Mouse (Mus musculus) hindbrain, embryonic 13.5 days (tissue): Measurements from ENCODE around the gene Zmiz1. TPM values are rescaled to one million over a fixed set of nuclear protein-coding genes. Genes with fewer than 3 reads are reported as not detected.

Experiments used
- ATAC-seq: fragments of 200-750 bp; cut with Nextera tagmentation; 2 replicates; pipeline ENCODE4 v1.8.0; 2017; ENCODE audit warnings: moderate TSS enrichment; ENCODE audit not compliant: low FRiP score
- H3K27ac ChIP-seq: fragments of 300-500 bp; sonication (generic); 2 replicates; pipeline ENCODE4 v1.5.1; 2015; ENCODE audit warnings: inconsistent platforms, mild to moderate bottlenecking, moderate library complexity
- H3K27me3 ChIP-seq: fragments of 300-500 bp; sonication (generic); 2 replicates; pipeline ENCODE4 v1.6.1; 2015; ENCODE audit warnings: mild to moderate bottlenecking, inconsistent platforms
- H3K36me3 ChIP-seq: fragments of 300-500 bp; sonication (generic); 2 replicates; pipeline ENCODE4 v1.6.1; 2015; ENCODE audit warnings: mild to moderate bottlenecking, inconsistent platforms
- H3K4me1 ChIP-seq: fragments of 300-500 bp; sonication (generic); replicated peaks from 2 replicates; pipeline ENCODE4 v1.6.1; 2015; ENCODE audit warnings: inconsistent platforms
- H3K4me2 ChIP-seq: fragments of 300-500 bp; sonication (generic); 2 replicates; pipeline ENCODE4 v1.6.1; 2015; ENCODE audit warnings: inconsistent platforms, mild to moderate bottlenecking, moderate library complexity
- H3K4me3 ChIP-seq: fragments of 300-500 bp; sonication (generic); 2 replicates; pipeline ENCODE4 v1.5.1; 2015; ENCODE audit warnings: mild to moderate bottlenecking, inconsistent platforms
- H3K9ac ChIP-seq: fragments of 300-500 bp; sonication (generic); 2 replicates; pipeline ENCODE4 v1.6.1; 2015; ENCODE audit warnings: mild to moderate bottlenecking, inconsistent platforms
- H3K9me3 ChIP-seq: fragments of 300-500 bp; sonication (generic); 2 replicates; pipeline ENCODE4 v1.6.1; 2016; ENCODE audit warnings: inconsistent platforms
- WGBS: fragments of 180-500 bp; shearing (Covaris S2); methylation state at CpG from one replicate; pipeline ENCODE4 v1.1.7; 2015; 5-methylcytosine and 5-hydroxymethylcytosine counted together
- polyA plus RNA-seq: library from polyadenylated mRNA; unstranded; fragments of >200 nt; fragmentation: Nextera tagmentation; extraction: Ambion mirVana; gene quantifications from 2 replicates; pipeline ENCODE4 v1.2.1, GENCODE M21; 2015

Zmiz1 gene
- polyA plus RNA-seq, 1 experiment from 2014 or later: 58.5 TPM

DNA sequence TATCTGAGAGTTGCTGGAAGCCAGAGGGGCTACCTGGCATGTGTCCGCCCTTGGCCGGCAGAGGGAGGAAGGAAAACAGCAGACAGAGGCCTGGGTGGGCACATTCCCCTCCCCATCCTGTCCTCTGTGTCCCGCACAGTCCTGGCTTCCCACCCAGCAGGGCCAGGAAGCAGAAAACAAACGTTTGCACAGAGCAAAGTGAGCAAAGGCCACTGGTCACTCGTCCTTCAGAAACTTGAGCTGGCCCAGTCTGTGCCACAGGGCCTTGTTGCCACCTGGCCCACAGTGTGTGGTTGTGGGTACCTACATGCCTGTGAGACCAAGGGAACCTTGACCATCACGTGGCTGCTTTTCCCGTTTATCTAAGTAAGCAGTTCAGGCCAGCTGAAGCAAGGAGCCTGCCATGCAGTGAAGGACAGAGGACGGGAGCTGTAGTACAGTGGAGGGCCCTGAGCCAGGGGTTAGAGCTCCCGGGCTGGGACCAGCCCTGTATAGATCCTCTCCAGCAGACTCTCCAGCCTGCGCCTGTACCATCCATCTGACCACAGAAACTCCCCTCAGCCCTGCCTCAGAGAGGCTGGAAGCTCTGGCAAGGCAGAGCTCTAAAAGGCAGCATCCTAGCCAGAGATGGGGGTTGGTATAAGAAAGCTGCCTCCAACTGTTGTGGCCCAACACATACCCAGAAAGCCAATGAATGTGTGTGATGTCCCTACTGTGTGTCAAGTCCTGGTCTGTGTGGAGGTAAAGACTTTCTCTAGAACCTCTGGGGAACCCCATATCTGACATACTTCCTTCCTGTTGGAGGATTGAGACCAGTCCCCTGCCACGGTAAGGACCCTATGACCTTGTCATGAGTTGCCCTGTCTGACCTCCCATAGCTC lies 64.5 kb downstream of the Zmiz1 start:
- 74% methylated on average over 11 of the region's 11 CpGs for WGBS
- no peak for ATAC-seq
- Histone ChIP-seq H3K4me1 (peaks cover 78% of the 10 kb centered on the region), H3K4me3 (no peak overlapping the region), H3K9me3 (no peaks in the 10 kb centered on the region), H3K36me3 (0 out of 2 replicates have a peak, but pooled peaks cover 1% of the 10 kb centered on the region), H3K27ac (peak overlapping the region; percentile 71; the same call in 1 of the 2 replicates), H3K27me3 (no peaks in the 10 kb centered on the region), H3K9ac (peak overlapping the region; percentile 24; the same call in 1 of the 2 replicates), H3K4me2 (no peak overlapping the region)

DNA sequence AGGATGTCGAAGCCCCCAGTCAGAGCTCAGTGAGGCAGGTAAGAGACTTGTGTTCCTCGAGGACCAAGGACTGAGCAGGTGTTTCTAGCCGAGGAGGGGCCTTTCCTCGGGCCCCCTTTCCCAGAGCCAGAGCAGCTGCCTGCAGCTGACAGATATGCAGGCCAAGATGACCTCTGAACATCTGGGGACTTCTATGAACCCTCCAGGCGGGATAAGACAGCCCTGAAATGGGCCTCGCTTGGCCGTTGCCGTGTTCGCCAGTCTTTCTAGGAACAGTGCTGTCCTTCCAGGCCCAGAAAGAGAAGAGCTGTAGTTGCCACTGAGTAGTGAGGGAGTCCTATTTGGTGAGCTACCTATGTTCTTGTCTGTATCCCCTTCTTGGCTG lies 65.1 kb downstream of the Zmiz1 start:
- peaks cover 73% of the 10 kb centered on the region for H3K4me1 ChIP-seq
- no peaks in the 10 kb centered on the region for H3K27me3 ChIP-seq
- no peak overlapping the region for H3K4me2 ChIP-seq
- no peaks in the 10 kb centered on the region for H3K9me3 ChIP-seq
- no peak overlapping the region for H3K9ac ChIP-seq
- no peak for ATAC-seq
- H3K27ac ChIP-seq: peak overlapping the region; percentile 52
- no peak overlapping the region for H3K4me3 ChIP-seq
- peaks cover 8% of the 10 kb centered on the region; the same call in 1 of the 2 replicates for H3K36me3 ChIP-seq
- WGBS: 82% methylated on average over 9 of the region's 9 CpGs

DNA sequence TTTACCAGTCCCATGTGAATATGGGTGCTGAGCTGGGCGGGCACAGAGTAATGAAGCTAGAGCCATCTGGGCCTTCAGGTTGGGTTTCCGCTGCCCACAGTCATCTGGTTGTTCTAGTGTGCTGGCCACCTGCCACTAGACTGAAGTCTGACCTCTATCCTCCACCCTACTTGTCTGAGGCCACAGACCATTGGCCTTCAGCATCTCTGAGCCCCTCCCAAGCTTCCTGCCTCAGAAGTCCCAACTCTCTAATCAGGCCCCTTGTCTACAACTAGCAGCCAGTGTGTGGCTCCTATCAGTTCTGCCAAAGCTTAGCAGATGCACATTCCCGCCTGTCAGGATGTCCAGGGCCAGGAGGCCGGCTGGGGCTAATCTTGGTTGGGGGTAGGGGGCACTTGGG lies 65.9 kb downstream of the Zmiz1 start:
- Histone ChIP-seq H3K4me2 (no peak overlapping the region), H3K36me3 (peaks cover 8% of the 10 kb centered on the region; the same call in 1 of the 2 replicates), H3K4me1 (peaks cover 65% of the 10 kb centered on the region), H3K4me3 (no peak overlapping the region), H3K27ac (peak overlapping the region; percentile 52; the same call in 1 of the 2 replicates), H3K9ac (no peak overlapping the region), H3K9me3 (no peaks in the 10 kb centered on the region), H3K27me3 (no peaks in the 10 kb centered on the region)
- no peak for ATAC-seq
- WGBS: 68% methylated on average over 4 of the region's 4 CpGs

DNA sequence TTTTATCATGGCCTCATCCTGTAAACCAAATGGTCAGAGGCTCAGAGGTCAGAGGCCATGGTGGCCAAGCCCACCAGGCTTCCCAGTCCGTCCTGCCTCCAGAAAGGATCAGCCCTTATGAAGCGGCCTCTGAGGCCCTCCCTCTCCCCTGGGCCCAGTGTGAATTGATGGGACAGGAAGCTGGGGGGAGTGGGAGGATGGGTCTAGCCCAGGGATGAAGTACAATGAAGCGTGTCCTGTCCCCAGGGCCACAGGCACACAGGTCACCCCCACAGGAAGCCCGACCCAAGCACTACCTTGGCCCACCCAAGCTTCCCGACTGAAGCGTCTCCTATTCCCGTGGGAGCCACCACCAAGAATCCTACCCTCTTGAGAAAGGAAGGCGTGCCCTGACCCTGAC lies 66.7 kb downstream of the Zmiz1 start:
- H3K4me2 ChIP-seq: no peak overlapping the region
- H3K9ac ChIP-seq: no peak overlapping the region
- H3K27ac ChIP-seq: peak overlapping the region; percentile 37; the same call in 1 of the 2 replicates
- WGBS: 56% methylated on average over 8 of the region's 8 CpGs
- H3K27me3 ChIP-seq: no peaks in the 10 kb centered on the region
- ATAC-seq: no peak
- peaks cover 64% of the 10 kb centered on the region for H3K4me1 ChIP-seq
- no peak overlapping the region for H3K4me3 ChIP-seq
- H3K9me3 ChIP-seq: no peaks in the 10 kb centered on the region
- peaks cover 8% of the 10 kb centered on the region; the same call in 1 of the 2 replicates for H3K36me3 ChIP-seq

DNA sequence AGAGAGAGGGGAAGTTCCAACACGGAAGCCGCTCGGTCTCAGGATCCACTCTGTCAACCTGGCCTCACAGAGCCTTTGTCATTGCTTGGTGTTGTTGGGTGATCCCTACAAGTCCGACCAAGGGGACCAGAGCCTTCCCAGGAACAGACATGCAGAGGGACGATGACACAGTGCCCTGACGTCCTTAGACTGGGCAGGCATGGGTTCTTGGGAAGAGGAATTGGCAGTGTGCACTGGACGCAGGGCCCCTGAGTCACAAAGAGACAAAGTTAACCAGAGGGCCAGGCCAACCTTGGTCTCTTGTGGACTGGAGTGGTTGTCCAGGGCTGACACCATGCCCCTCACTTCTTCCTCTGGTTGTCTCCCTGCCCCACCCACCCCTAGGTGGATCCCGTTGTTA lies 67.9 kb downstream of the Zmiz1 start:
- Histone ChIP-seq H3K36me3 (peaks cover 8% of the 10 kb centered on the region; the same call in 1 of the 2 replicates), H3K9me3 (no peaks in the 10 kb centered on the region), H3K27me3 (no peaks in the 10 kb centered on the region), H3K4me3 (no peak overlapping the region), H3K4me1 (peaks cover 61% of the 10 kb centered on the region), H3K4me2 (no peak overlapping the region), H3K27ac (no peak overlapping the region), H3K9ac (no peak overlapping the region)
- 88% methylated on average over 7 of the region's 8 CpGs for WGBS
- no peak for ATAC-seq

DNA sequence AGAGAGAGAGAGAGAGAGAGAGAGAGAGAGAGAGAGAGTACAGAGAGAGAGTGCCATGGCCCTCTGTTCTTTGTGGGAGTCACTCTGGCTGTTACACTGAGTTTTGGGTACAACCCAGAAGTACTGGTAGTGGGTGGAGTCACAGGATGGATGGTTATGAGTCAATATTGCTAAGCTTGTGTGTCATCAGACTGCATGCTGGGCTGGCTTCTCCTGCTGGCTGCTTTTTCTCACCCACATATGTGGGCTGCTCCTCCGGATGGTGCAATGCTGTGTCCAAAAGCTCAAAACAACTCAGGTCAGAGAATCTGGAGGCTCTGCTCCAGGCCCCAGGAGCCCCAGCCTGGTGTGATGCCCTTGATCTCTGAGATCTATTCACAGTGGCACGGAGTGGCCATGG lies 68.3 kb downstream of the Zmiz1 start:
- Histone ChIP-seq H3K4me1 (peaks cover 57% of the 10 kb centered on the region), H3K27me3 (no peaks in the 10 kb centered on the region), H3K36me3 (peaks cover 8% of the 10 kb centered on the region; the same call in 1 of the 2 replicates), H3K9ac (no peak overlapping the region), H3K4me2 (no peak overlapping the region), H3K4me3 (no peak overlapping the region), H3K9me3 (no peaks in the 10 kb centered on the region), H3K27ac (no peak overlapping the region)
- no peak for ATAC-seq
- 93% methylated on average over 2 of the region's 2 CpGs for WGBS

DNA sequence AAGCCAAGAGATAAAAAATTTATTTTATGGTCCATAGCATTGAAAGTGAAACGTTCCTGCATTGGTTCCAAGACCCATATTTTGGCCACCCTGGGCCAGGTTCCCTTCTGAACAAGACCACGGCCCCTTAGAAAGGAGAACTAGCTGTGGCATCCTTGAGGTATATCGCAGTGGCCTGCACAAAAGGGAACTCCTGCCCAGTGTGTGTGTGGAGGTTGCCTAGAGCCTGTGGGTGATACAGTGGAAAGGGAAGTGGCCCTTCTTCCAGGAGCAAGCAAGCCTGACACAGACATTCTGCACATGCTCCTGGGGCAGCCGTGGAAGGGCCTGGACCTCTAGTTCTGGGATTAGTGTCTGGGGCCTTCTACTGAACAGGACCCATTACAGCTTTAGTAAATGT lies 71.4 kb downstream of the Zmiz1 start:
- Histone ChIP-seq H3K4me1 (peaks cover 46% of the 10 kb centered on the region), H3K27me3 (no peaks in the 10 kb centered on the region), H3K4me2 (no peak overlapping the region), H3K36me3 (peaks cover 17% of the 10 kb centered on the region; the same call in 1 of the 2 replicates), H3K9me3 (no peaks in the 10 kb centered on the region), H3K27ac (peak overlapping the region; percentile 30; the same call in 1 of the 2 replicates), H3K9ac (no peak overlapping the region), H3K4me3 (no peak overlapping the region)
- 92% methylated on average over 4 of the region's 4 CpGs for WGBS
- ATAC-seq: no peak

DNA sequence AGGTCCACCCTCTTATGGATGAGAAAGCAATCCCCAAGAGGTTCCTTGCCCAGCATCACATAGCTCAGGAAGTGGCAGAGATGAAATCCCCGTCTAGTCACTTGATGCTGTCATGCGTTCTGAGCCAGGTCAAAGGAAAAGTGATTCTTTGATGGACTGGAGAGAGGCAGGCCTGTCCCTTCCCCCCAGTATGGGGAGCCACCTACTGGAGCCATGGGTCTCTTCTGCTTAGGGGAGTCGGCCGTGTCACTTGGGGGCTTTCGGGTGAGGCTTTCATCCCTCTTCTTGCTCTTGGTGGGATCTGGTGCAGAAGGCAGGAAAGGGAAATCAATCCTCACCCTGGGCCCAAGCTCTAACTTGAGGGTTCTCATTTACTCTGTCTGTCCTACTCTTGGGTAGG lies 71.8 kb downstream of the Zmiz1 start:
- no peak overlapping the region for H3K27ac ChIP-seq
- no peak overlapping the region for H3K4me3 ChIP-seq
- peaks cover 45% of the 10 kb centered on the region for H3K4me1 ChIP-seq
- H3K27me3 ChIP-seq: no peaks in the 10 kb centered on the region
- ATAC-seq: no peak
- H3K9me3 ChIP-seq: no peaks in the 10 kb centered on the region
- 81% methylated on average over 5 of the region's 5 CpGs for WGBS
- H3K36me3 ChIP-seq: peaks cover 18% of the 10 kb centered on the region; the same call in 1 of the 2 replicates
- no peak overlapping the region for H3K4me2 ChIP-seq
- H3K9ac ChIP-seq: no peak overlapping the region

DNA sequence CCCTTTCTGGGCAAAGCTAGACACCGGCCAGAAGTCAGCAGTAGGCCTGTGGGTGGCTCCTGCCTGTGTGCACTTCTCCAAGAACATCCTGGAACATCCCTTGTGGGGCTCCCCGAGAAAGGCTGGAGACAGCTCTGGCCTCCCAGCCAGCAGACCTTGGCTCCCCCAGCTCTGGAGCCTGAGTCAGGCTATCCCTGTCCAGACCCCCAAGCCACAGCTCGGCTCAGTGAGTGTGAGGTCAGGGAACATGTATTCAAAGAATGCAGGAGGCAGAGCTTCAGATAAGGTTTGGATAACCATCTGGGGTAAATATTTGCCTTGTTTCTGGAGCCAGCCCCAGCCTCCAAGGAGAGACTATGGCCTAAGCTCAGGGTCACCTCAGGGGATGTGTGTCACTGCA lies 74.0 kb downstream of the Zmiz1 start:
- H3K27me3 ChIP-seq: no peaks in the 10 kb centered on the region
- no peak for ATAC-seq
- no peak overlapping the region for H3K9ac ChIP-seq
- WGBS: 77% methylated on average over 3 of the region's 3 CpGs
- H3K4me2 ChIP-seq: no peak overlapping the region
- peak overlapping the region; percentile 44; the same call in 1 of the 2 replicates for H3K27ac ChIP-seq
- peaks cover 48% of the 10 kb centered on the region for H3K4me1 ChIP-seq
- H3K36me3 ChIP-seq: peaks cover 38% of the 10 kb centered on the region
- no peaks in the 10 kb centered on the region for H3K9me3 ChIP-seq
- H3K4me3 ChIP-seq: no peak overlapping the region

DNA sequence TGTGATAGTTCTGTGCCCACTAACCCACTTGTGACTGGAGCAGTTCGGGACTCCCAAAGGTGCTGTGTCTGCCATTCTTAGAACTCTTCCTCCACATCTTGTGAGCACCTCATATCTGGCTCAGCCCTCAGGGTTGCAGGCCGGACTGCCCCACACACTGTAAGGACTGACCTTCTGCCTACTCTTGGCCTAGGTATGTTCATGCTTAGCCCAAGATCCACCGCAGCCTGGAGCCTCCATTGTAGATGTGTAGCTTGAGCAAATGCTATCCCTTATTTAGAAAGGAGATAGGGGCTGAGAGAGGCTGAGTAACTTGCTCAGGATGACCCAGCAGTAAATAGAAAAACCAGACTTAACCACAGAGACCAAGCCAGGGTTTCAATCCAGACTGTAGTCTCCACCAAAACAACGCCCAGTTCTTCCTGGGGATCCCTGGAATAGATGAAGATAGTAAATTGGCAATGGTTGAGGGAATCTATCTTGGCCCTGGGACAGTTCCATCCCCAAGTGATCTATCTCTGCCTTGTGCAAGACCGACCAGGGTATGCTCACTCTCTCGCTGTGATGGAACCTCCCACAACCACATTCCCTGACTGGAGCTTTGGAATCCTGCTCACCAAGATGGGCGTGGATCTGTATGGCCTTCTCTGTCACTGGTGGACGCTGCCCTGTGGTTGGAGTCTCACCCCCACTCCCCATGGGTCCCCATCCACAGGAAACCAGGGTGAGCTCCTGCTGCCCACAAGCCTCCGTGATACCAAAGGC lies 74.8 kb downstream of the Zmiz1 start:
- no peaks in the 10 kb centered on the region for H3K9me3 ChIP-seq
- WGBS: 90% methylated on average over 9 of the region's 9 CpGs
- H3K36me3 ChIP-seq: peaks cover 34% of the 10 kb centered on the region
- H3K4me1 ChIP-seq: peaks cover 55% of the 10 kb centered on the region
- H3K27me3 ChIP-seq: no peaks in the 10 kb centered on the region
- no peak overlapping the region for H3K4me3 ChIP-seq
- H3K27ac ChIP-seq: no peak overlapping the region
- no peak overlapping the region for H3K4me2 ChIP-seq
- H3K9ac ChIP-seq: no peak overlapping the region
- no peak for ATAC-seq

DNA sequence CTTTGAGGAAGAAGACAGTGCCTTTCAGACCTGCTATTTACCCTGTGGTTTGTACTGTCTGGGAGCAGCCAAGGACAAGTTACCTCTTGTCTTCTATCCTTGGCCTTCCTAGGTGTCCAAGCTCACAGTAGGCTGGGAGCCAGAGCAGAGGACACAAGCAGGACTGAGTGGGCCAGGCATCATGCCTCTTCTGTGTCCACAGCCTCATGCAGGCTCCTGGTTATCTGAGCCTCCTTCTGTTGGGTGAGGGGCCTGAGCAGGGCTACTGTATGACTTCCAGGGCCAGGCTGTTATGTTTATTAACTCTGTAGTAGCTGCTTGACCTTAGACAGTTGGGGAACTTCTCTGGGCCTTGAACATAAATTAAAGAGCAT lies 75.4 kb downstream of the Zmiz1 start:
- H3K27ac ChIP-seq: peak overlapping the region; percentile 55; the same call in 1 of the 2 replicates
- no peak for ATAC-seq
- H3K9ac ChIP-seq: no peak overlapping the region
- H3K4me1 ChIP-seq: peaks cover 58% of the 10 kb centered on the region
- no peaks in the 10 kb centered on the region for H3K9me3 ChIP-seq
- H3K36me3 ChIP-seq: peaks cover 35% of the 10 kb centered on the region
- H3K4me3 ChIP-seq: no peak overlapping the region
- no peaks in the 10 kb centered on the region for H3K27me3 ChIP-seq
- H3K4me2 ChIP-seq: no peak overlapping the region

DNA sequence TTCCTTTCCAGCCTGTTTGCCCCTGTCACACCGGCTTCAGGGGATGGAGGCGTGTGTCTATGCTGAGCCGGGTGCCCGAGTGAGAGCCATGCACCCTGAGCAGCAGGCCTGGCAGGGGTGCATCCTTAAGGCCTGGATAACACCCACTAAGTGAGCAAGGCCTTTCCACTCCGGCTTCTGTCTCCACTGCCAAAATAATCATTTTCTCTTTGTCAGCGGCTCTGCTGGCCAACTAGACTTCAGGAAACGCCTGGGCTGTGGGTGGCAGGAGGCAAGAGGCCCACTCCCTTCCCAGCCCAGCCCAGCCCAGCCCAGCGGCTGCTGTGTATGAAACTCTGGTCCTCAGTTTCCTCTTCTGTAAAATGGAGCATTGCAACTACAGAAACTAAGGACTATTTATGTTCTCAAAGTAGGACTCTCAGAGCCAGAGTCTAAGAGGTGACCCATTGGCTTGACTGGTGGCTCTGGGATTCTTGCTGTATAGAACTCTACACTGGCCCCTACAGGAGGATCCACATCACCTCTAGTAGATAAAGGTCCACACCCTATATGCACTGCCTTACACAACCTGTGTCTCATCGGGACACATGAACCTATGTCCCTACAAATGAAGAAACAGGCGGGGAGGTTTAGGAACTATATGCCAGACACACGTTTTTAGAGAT lies 76.1 kb downstream of the Zmiz1 start:
- H3K27ac ChIP-seq: peak overlapping the region; percentile 55; the same call in 1 of the 2 replicates
- H3K4me1 ChIP-seq: peaks cover 65% of the 10 kb centered on the region

More for the DNA sequence above, 76.1 kb downstream of the Zmiz1 start:
- no peak for ATAC-seq
- Histone ChIP-seq H3K36me3 (peaks cover 39% of the 10 kb centered on the region), H3K4me2 (no peak overlapping the region), H3K9ac (no peak overlapping the region), H3K4me3 (no peak overlapping the region), H3K27me3 (no peaks in the 10 kb centered on the region), H3K9me3 (no peaks in the 10 kb centered on the region)
- 85% methylated on average over 11 of the region's 11 CpGs for WGBS
